Mouse (Mus musculus) small intestine, adult 2 months (tissue): Measurements from ENCODE around the gene Pak6. TPM values are rescaled to one million over a fixed set of nuclear protein-coding genes. Genes with fewer than 3 reads are reported as not detected.

Source experiments
- H3K27ac ChIP-seq: fragments of 200-500 bp; 2 replicates; pipeline ENCODE4 v1.5.1; 2012; ENCODE audit warnings: low read depth, low read length, control low read depth, inconsistent platforms; ENCODE audit not compliant: insufficient read depth
- H3K27me3 ChIP-seq: fragments of 200-500 bp; 2 replicates; pipeline ENCODE4 v1.6.1; 2012; ENCODE audit warnings: mild to moderate bottlenecking, moderate library complexity, low read length, inconsistent platforms; ENCODE audit not compliant: control insufficient read depth, insufficient read depth
- H3K36me3 ChIP-seq: fragments of 200-500 bp; 2 replicates; pipeline ENCODE4 v1.6.1; 2012; ENCODE audit warnings: mild to moderate bottlenecking, low read length, control low read depth, inconsistent platforms; ENCODE audit not compliant: control insufficient read depth, insufficient read depth
- H3K4me1 ChIP-seq: fragments of 200-500 bp; 2 replicates; pipeline ENCODE4 v1.6.1; 2012; ENCODE audit warnings: low read length, inconsistent platforms, mixed read lengths; ENCODE audit not compliant: control insufficient read depth, insufficient read depth, insufficient read length
- H3K4me3 ChIP-seq: fragments of 200-500 bp; 2 replicates; pipeline ENCODE4 v1.5.1; 2012; ENCODE audit warnings: low read depth, mild to moderate bottlenecking, control low read depth, inconsistent platforms, low read length, moderate library complexity
- CTCF ChIP-seq: fragments of 200-500 bp; IDR thresholded peaks from 2 replicates; pipeline ENCODE4 v1.5.1; 2012; ENCODE audit warnings: low read depth, mild to moderate bottlenecking, control low read depth, inconsistent platforms, low read length, moderate library complexity, mixed read lengths; ENCODE audit not compliant: insufficient replicate concordance, insufficient read length; ENCODE audit errors: extremely low read depth
- POLR2A ChIP-seq: fragments of 200-500 bp; IDR thresholded peaks from 2 replicates; pipeline ENCODE4 v1.6.1; 2012; ENCODE audit warnings: low read depth, mild to moderate bottlenecking, control low read depth, inconsistent platforms, low read length, moderate library complexity
- WGBS: fragments of 180-500 bp; shearing (Covaris S2); methylation state at CpG from one replicate; pipeline ENCODE4 v1.1.7; 2018; 5-methylcytosine and 5-hydroxymethylcytosine counted together
- polyA plus RNA-seq: library from polyadenylated mRNA; depleted of rRNA; stranded (reverse); fragments of >200 nt; gene quantifications from 2 replicates; pipeline ENCODE4 v1.2.3, GENCODE M21; 2012

Pak6 gene
- polyA plus RNA-seq, 1 experiment: 2.0 TPM

DNA sequence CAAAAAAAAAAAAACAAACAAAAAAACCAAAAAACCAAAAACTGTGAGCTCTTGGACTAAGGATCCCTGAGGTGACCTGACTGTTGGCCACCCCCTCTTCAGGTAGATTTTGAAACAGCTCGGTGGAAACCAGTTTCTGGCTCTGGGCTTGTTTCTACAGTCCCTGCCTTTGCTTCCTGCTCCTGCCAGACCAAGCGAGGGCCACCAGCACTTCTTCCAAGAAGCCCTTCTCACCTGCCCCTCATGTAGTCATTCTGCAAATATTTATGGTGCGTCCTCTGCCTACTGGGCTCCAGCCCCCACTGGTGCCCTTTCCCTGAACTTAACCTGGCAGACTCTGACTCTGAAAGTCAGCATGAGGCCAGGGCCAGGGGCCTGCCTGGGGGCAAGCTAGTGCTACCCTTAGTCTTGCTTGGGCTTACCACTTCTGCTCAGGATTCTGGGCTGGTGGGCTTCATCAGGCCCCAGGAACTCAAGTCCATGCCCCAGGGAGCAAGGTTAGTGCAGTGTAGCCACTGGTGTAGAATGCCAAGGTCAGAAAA is 1.9 kb downstream of the Pak6 start:
- no peak for TF ChIP-seq POLR2A
- TF ChIP-seq CTCF: no peak
- H3K4me1 ChIP-seq: peaks cover 26% of the 10 kb centered on the region
- WGBS: 78% methylated on average over 3 of the region's 3 CpGs

DNA sequence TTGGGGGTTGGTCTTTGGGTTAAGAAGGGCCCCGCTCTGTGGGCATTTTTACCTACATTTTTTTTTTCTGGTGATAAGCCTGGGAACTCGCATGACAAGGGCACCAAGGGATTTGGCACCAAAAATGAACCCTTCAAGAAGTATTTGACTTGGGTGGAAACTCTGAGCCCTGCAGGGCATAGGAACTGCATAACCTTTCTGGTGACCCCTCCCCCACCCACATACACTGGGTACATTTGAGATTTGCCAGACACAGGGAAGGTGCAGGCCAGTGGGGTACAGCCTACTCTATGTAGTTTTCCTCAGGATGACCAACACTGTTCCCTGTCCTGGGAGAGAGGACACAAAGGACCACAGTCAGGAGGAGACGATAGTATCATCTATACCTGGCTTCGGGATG is 2.5 kb downstream of the Pak6 start:
- H3K27ac ChIP-seq: no peak overlapping the region
- 91% methylated on average over 4 of the region's 4 CpGs for WGBS
- peaks cover 25% of the 10 kb centered on the region for H3K4me1 ChIP-seq
- no peak for TF ChIP-seq CTCF
- TF ChIP-seq POLR2A: no peak
- no peak overlapping the region for H3K4me3 ChIP-seq
- H3K36me3 ChIP-seq: no peaks in the 10 kb centered on the region
- no peaks in the 10 kb centered on the region for H3K27me3 ChIP-seq

More for the DNA sequence above, 1.9 kb downstream of the Pak6 start:
- Histone ChIP-seq H3K36me3 (no peaks in the 10 kb centered on the region), H3K4me3 (no peak overlapping the region), H3K27ac (no peak overlapping the region), H3K27me3 (no peaks in the 10 kb centered on the region)

DNA sequence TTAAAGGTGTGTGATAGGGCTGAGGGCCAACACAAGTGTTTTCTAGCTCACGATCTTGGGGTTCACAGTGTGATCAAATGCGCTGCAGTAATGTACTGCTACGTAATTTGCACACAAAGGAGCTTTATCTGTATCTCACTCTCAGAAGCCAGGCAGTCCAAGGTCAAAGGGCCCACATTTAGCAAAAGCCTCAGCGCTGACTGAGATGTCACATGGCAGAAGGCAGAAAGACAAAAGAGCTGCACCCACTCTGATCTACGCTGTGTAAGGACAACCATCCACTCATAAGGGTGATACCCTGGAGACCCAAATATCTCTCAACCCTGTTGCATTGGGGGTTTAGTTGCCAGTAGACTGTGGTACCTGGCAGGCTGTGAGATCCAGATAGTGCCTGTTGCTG is 4.1 kb downstream of the Pak6 start:
- Histone ChIP-seq H3K27me3 (no peaks in the 10 kb centered on the region), H3K27ac (no peak overlapping the region), H3K4me3 (no peak overlapping the region), H3K36me3 (no peaks in the 10 kb centered on the region), H3K4me1 (peaks cover 37% of the 10 kb centered on the region)
- no peak for TF ChIP-seq POLR2A
- no peak for TF ChIP-seq CTCF
- WGBS: 38% methylated on average over 5 of the region's 5 CpGs

- Histone ChIP-seq H3K4me3 (no peak overlapping the region), H3K4me1 (peaks cover 24% of the 10 kb centered on the region; the same call in 1 of the 2 replicates), H3K27ac (no peak overlapping the region), H3K27me3 (no peaks in the 10 kb centered on the region), H3K36me3 (no peaks in the 10 kb centered on the region)
- TF ChIP-seq CTCF (no peak), POLR2A (no peak)
- 63% methylated on average over 6 of the region's 6 CpGs for WGBS
These were observed 6.1 kb downstream of the Pak6 start for GRCm38 (mm10) chr2:118669245-118669644.

GRCm38 (mm10) chr2:118669785-118670184 is 6.7 kb downstream of the Pak6 start:
- Histone ChIP-seq H3K36me3 (no peaks in the 10 kb centered on the region), H3K4me3 (no peak overlapping the region), H3K27ac (no peak overlapping the region), H3K4me1 (peaks cover 22% of the 10 kb centered on the region; the same call in 1 of the 2 replicates), H3K27me3 (no peaks in the 10 kb centered on the region)
- TF ChIP-seq POLR2A (no peak), CTCF (no peak)
- 46% methylated on average over 2 of the region's 2 CpGs for WGBS

DNA sequence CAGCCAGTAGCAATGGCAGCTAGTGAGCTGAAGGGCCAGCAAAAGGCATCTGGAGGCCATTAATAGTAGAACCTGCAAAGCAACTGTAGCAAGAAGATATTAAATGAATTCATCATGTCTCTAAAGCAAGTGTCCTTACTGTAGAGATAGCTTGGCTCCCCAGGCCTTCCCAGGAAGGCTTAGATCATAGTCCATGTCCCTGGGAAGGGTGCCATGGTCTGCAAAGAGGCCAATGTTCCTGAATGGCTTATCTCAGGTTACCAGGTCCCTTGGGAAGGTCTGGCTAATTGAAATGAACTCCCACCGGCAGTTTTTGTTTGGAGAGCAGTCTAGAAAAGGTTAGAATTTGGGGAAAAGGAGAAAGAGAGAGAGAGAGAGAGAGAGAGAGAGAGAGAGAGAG is 8.6 kb downstream of the Pak6 start:
- 27% methylated on average over 1 of the region's 1 CpGs for WGBS
- Histone ChIP-seq H3K27ac (no peak overlapping the region; the same call in 1 of the 2 replicates), H3K4me3 (no peak overlapping the region), H3K27me3 (peaks cover 2% of the 10 kb centered on the region), H3K4me1 (peaks cover 24% of the 10 kb centered on the region; the same call in 1 of the 2 replicates), H3K36me3 (no peaks in the 10 kb centered on the region)
- TF ChIP-seq POLR2A (no peak), CTCF (no peak)

DNA sequence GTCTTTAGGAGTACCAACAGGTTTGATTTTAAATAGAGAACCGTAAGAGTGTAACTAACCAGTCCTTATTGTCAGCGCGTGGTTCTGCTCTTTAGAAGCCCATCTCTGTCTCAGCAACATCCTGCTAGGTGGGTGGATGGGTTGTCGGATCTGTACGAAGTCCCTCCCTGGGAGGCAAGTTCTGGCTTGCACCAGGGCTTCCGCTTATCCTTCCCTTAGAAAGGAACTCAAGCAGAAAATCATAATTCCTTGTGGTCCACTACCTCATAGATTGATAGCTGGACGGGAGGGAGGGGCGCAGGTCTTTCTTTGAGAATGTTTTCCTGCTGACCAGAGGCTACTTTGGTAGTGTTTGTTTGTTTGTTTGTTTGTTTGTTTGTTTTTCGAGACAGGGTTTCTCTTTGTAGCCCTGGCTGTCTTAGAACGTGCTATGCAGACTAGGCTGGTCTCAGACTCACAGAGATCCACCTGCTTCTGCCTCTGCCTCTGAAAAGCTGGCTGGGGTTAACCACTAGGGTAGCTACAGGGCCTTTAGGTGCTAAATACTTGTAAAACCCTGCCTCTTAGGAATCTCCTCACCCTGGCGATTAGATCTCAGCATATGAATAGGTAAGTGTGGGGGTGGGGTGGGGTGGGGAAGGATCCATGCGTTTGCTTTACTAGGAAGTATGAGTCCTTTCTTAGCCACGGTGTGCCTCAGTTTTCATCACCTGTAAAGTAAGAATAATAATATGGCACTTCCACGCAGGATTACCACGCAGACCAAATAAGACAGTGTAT is 10.8 kb downstream of the Pak6 start:
- H3K4me3 ChIP-seq: no peak overlapping the region
- WGBS: 76% methylated on average over 15 of the region's 15 CpGs
- no peak overlapping the region for H3K27ac ChIP-seq
- peaks cover 8% of the 10 kb centered on the region for H3K27me3 ChIP-seq
- no peaks in the 10 kb centered on the region for H3K36me3 ChIP-seq
- TF ChIP-seq POLR2A (no peak), CTCF (no peak)
- peaks cover 28% of the 10 kb centered on the region for H3K4me1 ChIP-seq
